Mouse (Mus musculus): Measurements from ENCODE around the gene Mlec. TPM values are rescaled to one million over a fixed set of nuclear protein-coding genes. Genes with fewer than 3 reads are reported as not detected.
"Not testable (repeated sequence)": the region's sequence is repeated elsewhere in the genome, so short reads cannot be mapped to it uniquely, and the experiment has no call there.

Mlec gene
- total RNA-seq, 2 experiments from 2014 or later = 92.7 to 96.4 TPM

DNA sequence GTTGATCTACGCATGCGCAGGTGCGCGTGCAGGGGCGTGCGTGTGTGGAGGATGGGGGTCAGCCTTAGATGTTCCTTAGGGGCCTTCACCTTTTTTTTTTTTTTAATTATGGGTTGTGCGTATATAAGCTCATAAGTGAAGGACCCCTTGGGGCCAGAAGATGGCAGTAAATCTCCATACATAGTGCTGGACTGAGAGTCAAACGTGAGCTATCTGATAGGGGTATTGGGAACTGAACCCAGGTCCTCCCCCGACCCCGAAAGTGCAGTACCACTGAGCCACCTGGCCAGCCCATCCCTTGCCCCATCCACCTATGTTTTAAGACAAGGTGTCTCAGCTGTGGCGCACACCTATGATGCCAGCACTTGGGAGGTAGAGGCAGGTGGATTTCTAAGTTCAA, 21.6 kb upstream of the Mlec start:
- no peak for DNase-seq

DNA sequence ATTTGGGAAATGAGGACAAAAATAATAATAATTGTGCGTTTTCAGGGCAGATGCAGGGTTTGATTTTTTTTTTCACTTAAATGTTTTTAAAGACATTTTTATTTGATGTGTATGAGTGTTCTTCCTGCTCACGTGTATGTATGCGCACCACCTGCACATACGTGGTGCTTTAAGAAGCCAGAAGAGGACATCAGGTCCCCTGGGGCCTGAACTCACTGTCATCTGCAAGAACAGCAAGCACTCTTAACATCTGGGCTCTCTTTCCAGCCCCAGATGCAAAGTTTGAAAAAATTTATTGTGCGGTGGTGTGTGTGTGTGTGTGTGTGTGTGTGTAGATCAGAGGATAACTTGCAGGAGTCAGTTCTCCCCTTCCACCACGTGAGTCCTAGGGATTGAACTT, 19.9 kb upstream of the Mlec start:
- DNase-seq = no peak

DNA sequence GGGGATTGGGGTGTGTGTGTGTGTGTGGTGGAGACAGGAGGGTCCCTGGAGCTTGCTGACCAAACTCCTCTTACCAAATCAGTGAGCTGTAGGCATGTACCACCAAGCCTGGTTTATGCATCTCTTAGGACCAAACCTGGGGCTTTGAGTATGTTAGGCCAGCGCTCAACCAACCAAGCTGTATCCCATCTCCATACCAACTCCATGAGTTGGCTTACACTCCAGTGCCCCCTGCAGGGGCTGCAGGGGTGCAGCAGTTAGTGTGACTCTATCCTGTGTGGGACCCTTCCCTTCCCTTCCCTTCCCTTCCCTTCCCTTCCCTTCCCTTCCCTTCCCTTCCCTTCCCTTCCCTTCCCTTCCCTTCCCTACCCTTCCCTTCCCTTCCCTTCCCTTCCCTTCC, 16.6 kb upstream of the Mlec start:
- DNase-seq = no peak

DNA sequence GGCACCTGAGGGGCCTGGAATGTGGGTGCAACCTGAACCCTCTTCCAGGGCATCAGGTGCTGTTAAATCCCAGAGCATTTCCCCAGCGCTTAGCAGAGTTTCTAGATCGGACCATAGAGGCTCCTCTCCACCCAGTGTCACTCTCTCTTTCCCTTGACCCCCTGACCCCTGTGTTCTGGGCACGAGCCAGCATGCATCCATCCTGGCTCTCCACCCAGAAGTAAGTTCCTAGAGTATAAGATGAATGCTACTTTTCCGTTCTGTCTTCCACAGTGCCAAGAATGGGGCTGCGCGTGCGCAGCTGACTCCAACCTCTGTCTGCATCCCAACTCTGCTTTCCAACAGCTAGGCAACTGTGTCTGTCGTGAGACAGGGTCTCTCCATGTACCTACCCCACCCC, 12.2 kb upstream of the Mlec start:
- DNase-seq = no peak

DNA sequence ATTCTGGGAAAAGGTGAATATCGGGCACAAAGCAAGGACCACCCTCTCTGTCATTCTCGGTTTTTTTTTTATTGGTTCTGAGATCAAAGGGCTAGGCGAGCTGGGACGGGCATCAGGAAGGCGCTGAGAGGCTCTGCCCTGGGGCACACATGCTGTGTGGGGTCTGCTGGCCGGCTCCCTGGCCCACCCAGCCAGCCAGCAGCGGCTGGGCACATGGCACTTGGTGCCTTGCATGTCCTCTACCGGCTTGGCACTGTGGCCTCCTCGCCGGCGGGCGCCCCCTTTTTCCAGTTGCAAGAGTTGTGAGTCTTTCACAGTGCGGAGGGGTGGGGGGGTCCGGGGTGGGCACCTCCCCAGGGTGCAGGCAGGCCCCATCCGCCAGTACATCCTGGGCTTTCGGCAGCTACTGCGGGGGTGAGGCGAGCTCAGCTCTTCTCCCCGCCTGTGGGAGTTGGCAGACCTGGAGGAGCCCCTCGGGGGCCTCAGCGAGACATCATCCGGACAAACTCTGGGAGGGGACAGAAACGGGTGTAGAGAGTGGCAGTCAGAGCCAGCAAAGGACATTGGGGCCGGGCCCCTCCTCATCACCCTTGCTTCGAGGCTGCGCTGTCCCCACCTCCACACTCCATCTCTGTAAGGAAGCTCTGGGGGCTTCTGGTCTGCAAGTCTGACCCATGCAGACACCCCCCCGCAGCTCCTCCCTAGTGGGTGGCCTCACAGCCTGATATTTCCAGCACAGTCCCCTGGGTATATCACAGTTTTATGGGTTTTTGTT, 10.8 kb upstream of the Mlec start:
- DNase-seq = no peak

DNA sequence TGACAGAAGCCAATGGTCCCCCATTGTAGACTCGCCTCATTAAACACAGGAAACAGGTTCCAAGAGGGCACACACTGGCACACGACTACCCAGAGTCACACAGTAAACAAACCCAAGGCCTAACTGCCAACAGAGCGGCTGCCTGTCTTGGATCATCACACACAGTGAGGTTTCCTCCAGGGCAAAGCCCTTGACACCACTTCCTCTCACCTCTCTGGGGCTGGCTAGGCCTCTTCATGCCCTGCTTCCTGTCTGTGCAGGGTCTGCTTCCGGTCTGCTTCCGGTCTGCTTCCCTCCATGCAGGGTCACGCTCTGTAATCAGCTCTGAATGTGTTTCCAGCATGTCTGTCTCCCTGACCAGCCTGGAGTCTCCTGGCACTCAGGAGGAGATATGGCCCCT, 9.4 kb upstream of the Mlec start:
- no peak for DNase-seq

DNA sequence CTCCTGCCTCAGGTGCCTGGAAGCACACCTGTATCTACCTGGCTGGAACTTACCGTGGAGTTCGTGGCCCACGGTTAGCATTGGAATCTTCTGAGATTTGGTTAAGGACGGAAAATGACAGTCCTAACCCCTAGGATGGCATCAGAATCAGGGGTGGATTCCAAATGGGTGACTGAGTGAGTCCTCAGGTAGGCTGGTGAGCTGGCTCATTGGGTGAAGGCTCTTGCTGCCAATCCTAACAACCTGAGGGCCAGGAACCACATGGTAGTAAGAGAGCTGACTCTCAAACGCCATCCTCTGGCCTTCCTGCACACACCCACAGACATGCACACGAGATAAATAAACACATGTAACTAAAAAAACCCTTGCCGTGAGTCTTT, 8.8 kb upstream of the Mlec start:
- no peak for DNase-seq

DNA sequence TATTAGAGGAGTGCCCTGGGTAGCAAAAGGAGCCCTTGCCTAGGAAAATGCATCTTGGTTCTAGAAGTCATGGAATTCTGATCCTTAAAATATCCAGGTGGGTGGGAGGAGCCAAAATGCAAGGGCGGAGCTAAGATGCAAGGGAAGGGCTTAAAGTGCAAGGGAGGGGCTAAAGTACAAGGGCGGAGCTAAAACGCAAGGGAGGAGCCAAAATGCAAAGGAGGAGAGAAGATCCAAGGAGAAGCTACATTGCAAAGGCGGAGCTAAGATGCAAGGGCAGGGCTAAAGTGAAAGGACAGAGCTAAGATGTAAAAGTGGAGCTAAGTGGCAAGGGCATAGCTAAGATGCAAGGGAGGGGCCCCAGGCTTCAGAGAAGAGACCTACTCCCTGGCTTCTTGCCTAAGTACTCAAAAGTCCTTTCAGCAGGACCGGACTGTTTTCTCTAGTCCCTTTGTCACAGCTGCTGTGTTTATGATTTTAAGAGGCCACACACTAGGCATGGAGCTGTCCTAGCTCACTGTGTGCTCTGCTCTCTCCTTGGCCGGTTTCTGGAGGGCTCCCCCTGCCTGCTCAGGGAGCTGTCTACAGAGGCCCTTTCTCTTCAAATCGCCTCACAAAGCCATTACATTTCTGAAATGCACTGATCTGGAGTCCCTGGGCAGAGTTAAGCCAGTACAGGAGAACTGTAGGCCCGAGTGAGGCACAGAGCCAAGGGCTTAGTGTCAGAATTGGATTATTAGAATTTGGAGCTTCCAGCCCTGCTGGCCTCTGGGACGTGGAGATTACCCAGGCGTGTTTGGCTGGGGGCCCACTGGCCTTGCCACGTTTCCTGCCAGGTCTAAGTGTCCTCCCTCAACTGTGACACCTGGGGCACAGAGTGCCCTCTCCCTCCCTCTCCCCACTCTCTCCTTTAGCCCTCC, 8.2 kb upstream of the Mlec start:
- DNase-seq = no peak

DNA sequence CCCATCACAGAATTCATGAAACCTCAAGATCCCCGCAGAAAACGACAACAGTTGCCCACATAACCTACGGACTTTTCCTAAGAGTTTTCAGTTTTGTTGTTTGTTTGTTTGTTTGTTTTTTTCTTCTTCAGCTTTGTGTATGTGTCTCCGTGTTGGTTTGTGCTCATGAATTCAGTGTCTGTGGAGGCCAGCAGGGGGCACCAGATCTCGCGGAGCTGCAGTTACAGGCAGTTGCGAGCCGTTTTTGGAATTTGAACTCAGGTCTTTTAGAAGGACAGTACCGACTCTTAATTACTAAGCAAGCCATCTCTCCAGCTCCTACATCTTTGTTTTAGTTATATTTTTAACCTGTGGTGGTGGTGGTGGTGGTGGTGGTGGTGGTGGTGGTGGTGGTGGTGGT, 7.4 kb upstream of the Mlec start:
- no peak for DNase-seq

DNA sequence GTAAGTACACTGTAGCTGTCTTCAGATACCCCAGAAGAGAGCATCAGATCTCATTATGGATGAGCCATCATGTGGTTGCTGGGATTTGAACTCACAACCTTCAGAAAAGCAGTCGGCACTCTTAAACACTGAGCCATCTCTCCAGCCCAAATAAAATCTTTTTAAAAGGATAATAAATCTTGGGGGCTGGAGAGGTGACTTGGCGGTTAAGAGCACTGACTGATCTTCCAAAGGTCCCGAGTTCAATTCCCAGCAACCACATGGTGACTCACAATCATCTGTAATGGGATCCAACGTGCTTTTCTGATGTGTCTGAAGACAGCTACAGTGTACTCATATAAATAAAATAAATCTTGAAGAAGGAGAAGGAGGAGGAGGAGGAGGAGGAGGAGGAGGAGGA, 6.5 kb upstream of the Mlec start:
- not testable (repeated sequence) for DNase-seq

DNA sequence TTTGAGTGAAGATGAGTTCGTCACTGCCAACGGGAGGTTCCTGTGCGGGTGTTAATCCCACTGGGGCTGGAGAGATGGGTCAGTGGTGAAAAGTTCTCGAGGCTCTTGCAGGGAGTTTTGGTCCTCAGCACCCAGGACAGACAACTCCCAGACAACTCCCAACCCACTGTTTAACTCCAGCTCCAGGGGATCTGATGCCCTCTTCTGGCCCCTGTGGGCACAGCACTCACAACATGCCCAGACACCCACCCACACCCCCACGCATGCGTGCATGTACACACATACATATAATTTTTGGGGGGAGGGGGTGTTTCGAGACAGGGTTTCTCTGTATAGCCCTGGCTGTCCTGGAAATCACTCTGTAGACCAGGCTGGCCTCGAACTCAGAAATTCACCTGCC, 5.6 kb upstream of the Mlec start:
- peak; percentile 58 to 60 for DNase-seq

DNA sequence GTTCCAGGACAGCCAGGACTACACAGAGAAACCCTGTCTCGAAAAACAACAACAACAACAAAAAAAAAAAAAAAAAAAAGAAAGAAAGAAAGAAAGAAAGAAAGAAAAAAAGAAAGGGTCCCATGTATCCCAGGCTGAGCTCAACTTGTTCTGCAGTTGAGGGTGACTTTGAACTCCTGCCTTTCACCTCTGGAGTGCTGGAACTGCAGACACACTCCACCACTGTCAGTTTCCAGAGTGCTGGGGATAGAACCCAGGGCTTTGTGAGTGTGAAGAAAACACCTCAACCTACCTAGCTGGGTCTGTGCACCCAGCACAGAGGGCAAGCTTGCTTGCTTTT, 3.9 kb upstream of the Mlec start:
- not testable (repeated sequence) for DNase-seq

DNA sequence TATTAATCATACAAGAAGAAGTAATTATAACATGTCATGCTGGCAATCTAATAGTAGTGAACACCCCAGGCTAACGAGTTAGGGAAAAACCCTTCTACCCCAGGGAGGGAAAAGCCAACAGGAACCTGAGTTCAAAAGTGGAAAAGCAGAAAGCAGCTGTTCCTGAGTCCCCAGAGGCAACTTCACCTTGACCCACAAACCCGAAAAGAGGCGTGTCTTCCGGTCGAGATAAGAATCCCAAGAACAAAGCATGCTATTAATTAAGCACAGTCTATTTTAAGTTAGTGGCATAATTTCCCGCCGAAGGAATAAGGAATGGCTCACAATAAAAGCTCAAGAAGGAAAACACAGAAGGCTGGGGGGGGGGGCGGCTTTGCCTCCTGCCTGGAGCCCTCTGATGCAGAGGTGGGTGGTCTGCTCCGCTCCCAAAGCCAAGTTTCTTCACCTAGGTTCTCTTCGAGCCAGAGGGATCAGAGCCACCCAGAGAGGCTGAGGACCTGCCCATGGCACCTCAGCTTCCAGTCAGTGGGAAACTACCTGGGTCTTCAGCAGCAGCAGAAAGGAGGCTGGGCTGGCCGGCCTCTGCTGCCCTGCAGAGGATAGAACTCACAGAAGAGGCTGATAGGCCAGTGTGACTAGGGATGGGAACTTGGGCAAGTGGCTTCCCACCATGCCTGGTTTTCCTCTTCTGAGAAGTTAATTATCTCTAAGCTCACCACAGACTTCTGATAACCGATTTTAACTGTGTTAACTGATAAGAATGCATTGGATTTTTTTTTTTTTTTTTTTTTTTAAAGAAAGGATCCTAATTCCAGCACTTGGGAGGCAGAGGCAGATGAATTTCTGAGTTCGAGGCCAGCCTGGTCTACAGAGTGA, 3.3 kb upstream of the Mlec start:
- DNase-seq = no peak

DNA sequence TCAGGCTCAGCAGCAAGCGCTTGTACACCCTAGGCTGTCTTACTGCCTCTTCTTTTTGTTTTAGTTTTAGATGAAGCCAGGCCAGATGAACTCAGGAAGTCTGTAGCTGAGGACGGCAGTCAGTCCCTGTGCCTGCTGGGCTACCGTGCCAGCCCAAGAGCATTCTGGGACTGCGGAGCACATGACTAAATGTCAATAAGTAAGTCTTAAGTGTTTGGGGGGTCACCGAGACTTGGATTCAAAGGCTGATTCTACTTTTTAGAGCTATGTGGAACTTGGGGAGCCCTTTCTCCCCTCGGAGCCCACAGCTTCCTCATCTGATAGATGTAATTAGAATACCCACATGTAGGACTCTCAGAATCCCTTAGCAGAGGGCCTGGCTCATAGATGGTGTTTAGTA, 2.7 kb upstream of the Mlec start:
- no peak for DNase-seq

DNA sequence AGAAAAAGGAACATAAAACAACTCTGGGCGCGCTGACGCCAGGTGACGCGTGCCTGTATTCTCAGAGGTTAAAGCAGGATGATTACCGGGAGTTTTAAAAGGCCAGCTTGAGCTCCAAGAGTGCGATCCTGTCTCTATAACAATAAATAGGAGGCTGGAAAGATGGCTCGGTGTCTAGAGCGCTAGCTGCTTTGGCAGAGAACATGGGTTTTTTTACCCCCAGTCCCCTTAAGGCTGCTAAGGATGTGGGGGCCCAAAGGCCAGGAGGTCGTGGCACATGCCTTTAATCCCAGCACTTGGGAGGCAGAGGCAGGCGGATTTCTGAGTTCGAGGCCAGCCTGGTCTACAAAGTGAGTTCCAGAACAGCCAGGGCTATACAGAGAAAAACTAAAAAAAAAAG, 1.2 kb upstream of the Mlec start:
- DNase-seq = no peak

DNA sequence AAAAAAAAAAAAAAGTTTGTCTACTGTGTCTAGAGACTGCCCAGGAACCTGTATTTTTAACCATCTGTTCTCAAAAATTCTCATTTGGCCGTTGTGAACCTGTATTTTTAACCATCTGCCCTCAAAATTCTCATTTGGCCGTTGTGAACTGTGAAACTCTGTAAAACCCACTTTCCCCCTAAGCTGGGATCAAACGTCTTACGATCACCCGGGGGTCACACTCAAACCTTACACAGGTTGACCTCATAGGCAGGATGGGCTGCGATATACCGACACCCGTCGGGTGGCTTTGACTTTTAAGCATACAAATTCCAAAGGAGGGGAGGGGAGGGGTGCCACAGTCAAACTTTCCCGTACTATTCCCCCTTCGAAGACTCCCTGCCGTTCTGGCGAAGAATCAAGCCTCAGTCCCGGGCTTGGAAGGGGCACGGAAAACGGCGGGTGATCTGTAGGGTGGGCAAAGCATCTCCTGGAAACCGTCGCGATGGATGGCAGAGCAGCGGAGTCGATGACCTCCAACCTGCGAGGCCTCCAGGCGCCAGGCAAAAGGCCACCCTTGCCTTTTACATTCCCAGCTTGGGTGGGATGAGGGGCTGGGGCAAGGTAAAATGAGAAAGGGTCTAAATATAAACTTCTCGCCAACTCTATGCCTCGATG, 918 bp downstream of the Mlec start:
- no peak for DNase-seq

DNA sequence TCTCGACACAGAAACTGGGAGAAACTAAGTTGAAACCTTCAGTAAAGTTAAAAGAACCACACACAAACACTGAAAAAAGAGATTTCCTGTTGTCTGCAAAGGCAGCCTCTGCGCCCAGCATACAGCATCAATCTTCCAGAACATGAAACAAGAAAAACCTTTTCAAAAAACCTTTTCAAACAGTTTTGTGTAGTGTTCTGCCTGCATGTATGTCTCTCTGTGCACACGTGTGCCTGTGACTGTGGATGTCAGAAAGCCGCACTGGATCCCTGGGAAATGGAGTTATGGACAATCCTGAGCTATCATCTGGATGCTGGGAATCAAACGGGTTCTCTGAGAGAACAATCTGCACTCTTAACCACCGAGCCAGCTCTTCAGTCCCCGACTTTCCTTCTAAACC, 1.6 kb downstream of the Mlec start:
- no peak for DNase-seq

DNA sequence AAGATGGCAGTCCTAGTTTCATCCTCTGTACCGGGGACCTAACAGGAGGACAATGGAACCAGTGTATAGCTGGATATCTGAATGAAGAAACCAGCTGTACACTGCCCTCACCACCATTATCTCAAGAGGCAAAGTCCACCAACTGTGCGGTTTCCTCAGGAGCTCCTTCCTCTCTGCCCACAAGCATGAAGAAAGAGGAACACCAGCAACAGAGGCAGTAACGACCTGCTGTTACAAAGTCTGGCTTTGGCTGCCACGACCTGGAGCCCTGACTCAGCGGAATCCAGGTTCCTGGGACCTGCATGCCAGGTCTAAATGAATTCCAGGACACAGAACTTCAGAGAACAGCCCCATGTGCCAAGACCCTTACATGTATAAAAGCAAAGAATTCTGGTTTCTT, 2.1 kb downstream of the Mlec start:
- DNase-seq = no peak

DNA sequence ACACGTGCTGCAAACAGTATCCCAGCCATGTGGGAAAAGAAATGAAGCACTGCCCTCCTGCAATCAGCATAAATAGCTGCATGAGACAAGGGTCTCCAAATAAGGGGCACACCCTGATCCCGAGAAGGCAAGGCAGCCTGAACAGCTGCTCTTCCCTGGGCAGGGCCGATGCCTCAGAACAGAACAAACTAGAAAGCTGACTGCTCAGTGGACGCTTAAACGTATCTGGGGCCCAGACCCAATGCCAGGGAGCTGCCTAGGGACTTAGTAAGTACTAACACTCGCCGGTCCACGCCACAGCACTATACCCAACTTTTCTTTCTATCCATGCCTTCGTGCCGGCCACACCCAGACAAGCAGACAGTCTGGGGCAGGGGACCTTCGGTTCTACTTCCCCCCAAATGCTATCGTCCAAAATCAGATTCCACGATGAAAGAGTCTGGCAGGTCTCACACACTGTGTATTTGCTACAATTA, 2.8 kb downstream of the Mlec start:
- DNase-seq = no peak

DNA sequence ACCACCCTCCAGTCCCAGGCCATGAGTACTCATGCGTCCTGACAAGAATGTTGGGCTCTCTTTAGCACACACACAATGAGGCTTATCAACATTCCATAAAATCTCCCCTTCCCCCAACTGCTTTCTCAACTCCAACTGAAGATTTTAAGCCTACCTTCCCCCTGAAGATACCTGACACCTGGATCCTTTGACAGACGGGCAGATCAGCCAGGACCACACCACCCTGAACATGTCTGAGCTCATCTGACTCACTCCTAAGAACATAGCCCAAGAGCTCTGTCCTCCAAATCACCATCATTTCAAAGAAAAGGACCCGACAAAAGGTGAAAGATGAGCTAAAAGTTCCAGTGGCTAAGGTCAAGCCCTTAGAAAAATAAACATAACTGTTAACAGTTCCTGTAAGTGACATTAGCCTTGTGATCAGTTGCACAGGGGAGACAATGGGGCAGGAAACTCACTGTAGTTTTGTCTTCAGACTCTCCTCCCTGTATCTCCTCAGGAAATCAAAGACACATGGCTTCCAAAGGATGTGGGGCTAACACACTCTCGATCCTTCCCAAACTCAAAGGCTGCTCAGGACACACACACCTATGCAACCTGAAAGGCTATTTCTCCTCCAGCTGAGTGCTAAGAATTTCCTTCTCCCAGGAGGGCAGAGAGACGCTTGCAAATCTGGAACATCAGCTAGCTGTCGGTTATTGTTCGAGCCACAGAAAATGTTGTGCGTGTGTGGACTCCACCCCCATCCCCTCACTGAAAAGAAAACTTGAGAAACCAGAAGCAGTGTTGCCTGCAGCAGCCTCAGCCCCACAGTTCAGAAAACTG, 5.6 kb downstream of the Mlec start:
- DNase-seq = no peak

DNA sequence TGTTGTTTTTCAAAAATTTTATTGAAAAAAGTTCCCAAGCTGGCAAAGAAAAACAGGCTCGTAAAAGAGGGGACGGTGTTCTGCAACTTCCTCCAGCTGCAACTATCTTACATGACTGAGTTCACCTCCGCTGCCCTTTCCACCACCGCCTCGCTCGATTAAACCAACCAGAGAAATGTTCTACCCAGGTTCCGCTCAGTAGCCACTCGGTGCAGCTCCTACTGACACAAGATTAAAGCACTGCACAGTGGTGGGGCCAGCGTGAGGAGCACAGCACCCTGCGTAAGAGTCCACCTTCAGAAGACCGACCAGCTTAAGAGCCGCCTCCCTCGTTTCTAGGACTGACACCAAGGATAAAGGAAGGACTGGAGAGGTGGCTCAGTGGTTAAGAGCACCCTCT, 6.5 kb downstream of the Mlec start:
- no peak for DNase-seq

DNA sequence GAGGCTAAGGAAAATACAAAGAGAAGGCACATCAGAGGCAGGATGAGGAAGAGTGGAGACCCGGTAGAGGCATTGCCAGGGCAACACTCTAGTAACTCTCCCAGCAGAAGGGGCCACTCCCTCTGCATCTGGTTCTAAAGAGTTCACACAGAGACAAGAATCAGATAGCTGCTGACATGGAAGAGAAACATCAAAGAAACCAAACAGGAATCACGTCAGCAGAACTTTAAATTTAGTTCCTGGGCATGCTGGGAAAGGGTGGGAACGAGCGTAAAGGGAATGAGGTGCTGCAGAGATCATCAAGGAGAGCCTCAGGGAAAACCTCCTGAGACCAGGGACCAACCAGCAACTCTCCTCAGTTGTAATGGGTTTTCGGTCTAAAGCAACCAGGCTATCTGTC, 7.0 kb downstream of the Mlec start:
- DNase-seq = no peak
